Mouse (Mus musculus) stomach, embryonic 16.5 days (tissue): Measurements from ENCODE around the gene Hoxa7. TPM values are rescaled to one million over a fixed set of nuclear protein-coding genes. Genes with fewer than 3 reads are reported as not detected.

Experiments
- ATAC-seq: fragments of 200-750 bp; cut with Nextera tagmentation; 2 replicates; pipeline ENCODE4 v1.8.0; 2017; ENCODE audit warnings: moderate number of reproducible peaks, moderate TSS enrichment; ENCODE audit not compliant: insufficient read depth, low FRiP score
- H3K27ac ChIP-seq: fragments of 300-500 bp; sonication (generic); 2 replicates; pipeline ENCODE4 v1.5.1; 2014; ENCODE audit warnings: low read length
- H3K27me3 ChIP-seq: fragments of 300-500 bp; sonication (generic); 2 replicates; pipeline ENCODE4 v1.6.1; 2014; ENCODE audit warnings: low read length, control low read depth, mixed read lengths; ENCODE audit not compliant: control insufficient read depth, insufficient read depth
- H3K36me3 ChIP-seq: fragments of 300-500 bp; sonication (generic); 2 replicates; pipeline ENCODE4 v1.6.1; 2014; ENCODE audit warnings: low read length; ENCODE audit not compliant: control insufficient read depth, insufficient read depth
- H3K4me1 ChIP-seq: fragments of 300-500 bp; sonication (generic); 2 replicates; pipeline ENCODE4 v1.6.1; 2014; ENCODE audit warnings: low read length, control low read depth, mixed read lengths; ENCODE audit not compliant: control insufficient read depth, insufficient read depth
- H3K4me2 ChIP-seq: fragments of 300-500 bp; sonication (generic); 2 replicates; pipeline ENCODE4 v1.6.1; 2014; ENCODE audit warnings: low read depth, low read length, mixed read lengths
- H3K4me3 ChIP-seq: fragments of 300-500 bp; sonication (generic); replicated peaks from 2 replicates; pipeline ENCODE4 v1.5.1; 2014; ENCODE audit warnings: mild to moderate bottlenecking, low read length
- H3K9ac ChIP-seq: fragments of 300-500 bp; sonication (generic); 2 replicates; pipeline ENCODE4 v1.6.1; 2014; ENCODE audit warnings: low read length
- H3K9me3 ChIP-seq: fragments of 300-500 bp; sonication (generic); replicated peaks from 2 replicates; pipeline ENCODE4 v1.6.1; 2016; ENCODE audit warnings: low read length, control low read depth; ENCODE audit not compliant: control insufficient read depth
- WGBS: fragments of 180-500 bp; shearing (Covaris S2); extraction: QIAGEN DNeasy Blood & Tissue Kit; methylation state at CpG from one replicate; pipeline ENCODE4 v1.1.7; 2014; 5-methylcytosine and 5-hydroxymethylcytosine counted together
- polyA plus RNA-seq: library from polyadenylated mRNA; unstranded; fragments of >200 nt; fragmentation: Nextera tagmentation; extraction: Ambion mirVana; gene quantifications from 2 replicates; pipeline ENCODE4 v1.2.1, GENCODE M21; 2015

Hoxa7 gene
- polyA plus RNA-seq, 1 experiment from 2014 or later, result 10.8 TPM

- Histone ChIP-seq H3K27ac (no peak overlapping the region), H3K9me3 (no peaks in the 10 kb centered on the region), H3K27me3 (peaks cover 86% of the 10 kb centered on the region), H3K4me1 (peaks cover 5% of the 10 kb centered on the region; the same call in 1 of the 2 replicates), H3K4me2 (no peak overlapping the region), H3K9ac (no peak overlapping the region), H3K4me3 (no peak overlapping the region), H3K36me3 (no peaks in the 10 kb centered on the region)
- WGBS, result 3% methylated on average over 27 of the region's 27 CpGs
- no peak for ATAC-seq
Measured at GRCm38 (mm10) chr6:52248638-52249414, 27.2 kb upstream of the Hoxa7 start.

- no peak overlapping the region for H3K9ac ChIP-seq
- H3K27ac ChIP-seq, result no peak overlapping the region
- no peak for ATAC-seq
- WGBS, result 1% methylated on average over 23 of the region's 23 CpGs
- H3K4me3 ChIP-seq, result no peak overlapping the region
- H3K4me2 ChIP-seq, result no peak overlapping the region
- H3K36me3 ChIP-seq, result no peaks in the 10 kb centered on the region
- peaks cover 95% of the 10 kb centered on the region for H3K27me3 ChIP-seq
- no peaks in the 10 kb centered on the region for H3K9me3 ChIP-seq
- peaks cover 5% of the 10 kb centered on the region; the same call in 1 of the 2 replicates for H3K4me1 ChIP-seq
Measured at GRCm38 (mm10) chr6:52247766-52248637, 26.3 kb upstream of the Hoxa7 start.

GRCm38 (mm10) chr6:52246916-52247315 is 25.3 kb upstream of the Hoxa7 start:
- no peak for ATAC-seq
- Histone ChIP-seq H3K9ac (no peak overlapping the region), H3K4me3 (no peak overlapping the region), H3K4me1 (peaks cover 5% of the 10 kb centered on the region; the same call in 1 of the 2 replicates), H3K9me3 (no peaks in the 10 kb centered on the region), H3K4me2 (no peak overlapping the region), H3K27me3 (peaks cover 95% of the 10 kb centered on the region), H3K36me3 (no peaks in the 10 kb centered on the region), H3K27ac (no peak overlapping the region)
- 6% methylated on average over 3 of the region's 3 CpGs for WGBS

GRCm38 (mm10) chr6:52246403-52246803 is 24.7 kb upstream of the Hoxa7 start:
- Histone ChIP-seq H3K9me3 (no peaks in the 10 kb centered on the region), H3K9ac (no peak overlapping the region), H3K4me1 (peaks cover 5% of the 10 kb centered on the region; the same call in 1 of the 2 replicates), H3K27me3 (peaks cover 95% of the 10 kb centered on the region), H3K27ac (no peak overlapping the region), H3K4me2 (no peak overlapping the region), H3K36me3 (no peaks in the 10 kb centered on the region), H3K4me3 (no peak overlapping the region)
- ATAC-seq, result no peak
- 1% methylated on average over 26 of the region's 26 CpGs for whole genome bisulfite sequencing

GRCm38 (mm10) chr6:52245757-52246142 is 24.1 kb upstream of the Hoxa7 start, which contains the start of gene Hoxa11:
Gene Hoxa11 (minus strand): TSS chr6:52245810.
- Histone ChIP-seq H3K9me3 (no peaks in the 10 kb centered on the region), H3K27ac (no peak within 1 kb of the TSS), H3K4me1 (peaks cover 5% of the 10 kb centered on the region; the same call in 1 of the 2 replicates), H3K27me3 (peaks cover 95% of the 10 kb centered on the region), H3K4me3 (peak within 1 kb of the TSS; percentile 20; the same call in 1 of the 2 replicates), H3K4me2 (no peak within 1 kb of the TSS), H3K36me3 (no peaks in the 10 kb centered on the region), H3K9ac (no peak within 1 kb of the TSS)
- ATAC-seq, result no peak
- 3% methylated on average over 20 of the region's 20 CpGs for WGBS

- no peak overlapping the region for H3K4me2 ChIP-seq
- no peaks in the 10 kb centered on the region for H3K36me3 ChIP-seq
- H3K4me1 ChIP-seq, result peaks cover 5% of the 10 kb centered on the region
- H3K9ac ChIP-seq, result no peak overlapping the region
- H3K4me3 ChIP-seq, result peak overlapping the region; percentile 20; the same call in 1 of the 2 replicates
- H3K27ac ChIP-seq, result no peak overlapping the region
- ATAC-seq, result no peak
- H3K27me3 ChIP-seq, result peaks cover 97% of the 10 kb centered on the region
- under 1% methylated on average over 70 of the region's 71 CpGs for WGBS
- no peaks in the 10 kb centered on the region for H3K9me3 ChIP-seq
Measured at GRCm38 (mm10) chr6:52245040-52245756, 23.5 kb upstream of the Hoxa7 start.

GRCm38 (mm10) chr6:52244471-52245039 is 22.9 kb upstream of the Hoxa7 start:
- no peaks in the 10 kb centered on the region for H3K9me3 ChIP-seq
- H3K27me3 ChIP-seq, result peaks cover 97% of the 10 kb centered on the region
- H3K9ac ChIP-seq, result no peak overlapping the region
- H3K27ac ChIP-seq, result no peak overlapping the region
- peak overlapping the region; percentile 20; the same call in 1 of the 2 replicates for H3K4me3 ChIP-seq
- H3K4me1 ChIP-seq, result peaks cover 8% of the 10 kb centered on the region
- no peak overlapping the region for H3K4me2 ChIP-seq
- ATAC-seq, result no peak
- H3K36me3 ChIP-seq, result no peaks in the 10 kb centered on the region
- WGBS, result 3% methylated on average over 23 of the region's 23 CpGs

- WGBS, result 2% methylated on average over 12 of the region's 12 CpGs
- H3K27ac ChIP-seq, result no peak overlapping the region
- ATAC-seq, result no peak
- H3K4me2 ChIP-seq, result no peak overlapping the region
- peaks cover 8% of the 10 kb centered on the region for H3K4me1 ChIP-seq
- H3K27me3 ChIP-seq, result peaks cover 95% of the 10 kb centered on the region
- H3K36me3 ChIP-seq, result no peaks in the 10 kb centered on the region
- no peak overlapping the region for H3K9ac ChIP-seq
- H3K4me3 ChIP-seq, result no peak overlapping the region
- no peaks in the 10 kb centered on the region for H3K9me3 ChIP-seq
Measured at GRCm38 (mm10) chr6:52243681-52244121, 22.0 kb upstream of the Hoxa7 start.
